Mouse (Mus musculus) left cerebral cortex, adult 9 months (tissue): Measurements from ENCODE around the gene Npb.

Experiments
- DNase-seq, 2 experiments: peaks; one replicate each; pipeline ENCODE4 v3.0.0; 2022; ENCODE audit warnings: low spot score in 2 of 2

Gene Npb

DNA sequence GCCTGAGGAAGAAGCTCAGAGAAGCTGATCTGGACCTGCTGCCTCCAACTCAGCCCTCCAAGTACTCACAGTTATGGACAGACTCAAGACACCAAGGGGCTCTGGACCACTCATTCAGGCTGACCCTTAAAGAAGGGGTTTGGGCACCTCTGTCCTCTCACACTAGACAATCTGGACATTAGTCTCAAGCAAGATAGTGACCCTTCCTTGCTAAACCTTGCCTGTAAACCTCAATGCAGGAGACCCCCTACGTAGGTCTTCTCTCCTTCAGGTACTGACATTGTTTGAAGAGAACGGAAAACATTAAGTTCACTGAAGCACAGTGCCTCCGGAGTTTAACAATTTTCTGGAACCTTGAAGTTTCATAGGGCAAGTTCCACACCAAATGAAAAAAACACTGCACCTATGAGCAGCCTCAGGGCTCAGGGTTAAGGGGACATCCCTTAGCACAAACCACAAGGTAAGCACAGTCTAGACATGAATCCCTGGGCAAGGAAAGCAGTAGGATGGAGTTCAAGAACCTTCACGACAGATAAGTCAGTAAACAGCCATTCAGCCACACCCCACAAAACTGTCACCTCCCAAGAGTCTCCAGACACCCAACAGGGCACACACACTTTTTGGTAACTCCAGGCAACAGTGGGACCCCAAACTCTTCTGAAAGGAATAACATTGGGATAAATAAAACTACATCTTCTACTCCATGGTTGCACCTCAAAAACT, 23.6 kb downstream of the Npb start:
- DNase-seq = peak in 1 of 2 experiments; percentile 2

DNA sequence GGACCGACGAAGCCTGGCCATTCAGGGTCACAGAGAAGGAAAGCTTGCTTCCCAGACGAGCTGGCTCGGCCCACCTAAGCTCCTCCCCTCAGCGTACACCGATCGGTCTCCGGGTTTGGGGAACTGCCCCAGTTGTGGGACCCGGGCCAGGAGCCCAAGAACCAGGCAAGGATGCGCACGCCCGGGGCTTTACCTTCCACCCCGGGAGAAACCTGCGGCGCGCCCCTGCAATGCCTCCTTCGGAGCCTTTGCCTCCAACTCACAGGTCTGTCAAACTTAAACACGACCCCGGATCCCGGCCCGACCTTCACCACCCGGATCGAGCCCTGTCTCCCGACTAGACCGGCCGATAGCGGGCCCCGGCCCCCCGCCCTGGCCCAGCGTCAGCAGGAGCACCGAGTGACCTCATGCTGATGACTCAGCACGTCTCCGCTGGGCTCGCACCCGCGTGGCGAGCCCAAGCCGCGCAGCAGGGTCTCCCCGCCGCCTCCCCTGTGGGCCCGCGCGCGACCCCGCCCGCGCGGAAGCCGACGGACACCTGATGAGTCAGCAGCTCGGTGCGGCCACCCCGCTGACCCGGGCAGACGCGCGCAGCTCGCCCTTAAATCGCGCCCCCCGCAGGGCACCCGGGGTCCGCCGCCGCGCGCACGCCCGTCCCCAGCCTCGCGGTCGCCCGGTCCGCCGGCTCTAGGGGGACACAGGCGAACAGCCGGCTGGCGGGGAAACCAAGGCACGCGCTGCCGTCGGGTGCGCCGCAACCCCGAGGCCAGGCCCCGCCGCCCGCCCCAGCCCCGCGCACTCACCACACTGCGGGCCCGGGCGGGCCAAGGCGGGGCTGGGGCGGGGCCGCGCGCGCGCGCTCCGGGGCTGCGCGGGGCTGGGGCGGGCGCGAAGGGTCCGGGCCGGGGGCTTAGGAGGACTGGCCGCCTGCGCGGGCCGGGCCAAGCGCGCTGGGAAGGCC, 24.6 kb downstream of the Npb start:
- peak in 1 of 2 experiments; percentile 65 for DNase-seq

DNA sequence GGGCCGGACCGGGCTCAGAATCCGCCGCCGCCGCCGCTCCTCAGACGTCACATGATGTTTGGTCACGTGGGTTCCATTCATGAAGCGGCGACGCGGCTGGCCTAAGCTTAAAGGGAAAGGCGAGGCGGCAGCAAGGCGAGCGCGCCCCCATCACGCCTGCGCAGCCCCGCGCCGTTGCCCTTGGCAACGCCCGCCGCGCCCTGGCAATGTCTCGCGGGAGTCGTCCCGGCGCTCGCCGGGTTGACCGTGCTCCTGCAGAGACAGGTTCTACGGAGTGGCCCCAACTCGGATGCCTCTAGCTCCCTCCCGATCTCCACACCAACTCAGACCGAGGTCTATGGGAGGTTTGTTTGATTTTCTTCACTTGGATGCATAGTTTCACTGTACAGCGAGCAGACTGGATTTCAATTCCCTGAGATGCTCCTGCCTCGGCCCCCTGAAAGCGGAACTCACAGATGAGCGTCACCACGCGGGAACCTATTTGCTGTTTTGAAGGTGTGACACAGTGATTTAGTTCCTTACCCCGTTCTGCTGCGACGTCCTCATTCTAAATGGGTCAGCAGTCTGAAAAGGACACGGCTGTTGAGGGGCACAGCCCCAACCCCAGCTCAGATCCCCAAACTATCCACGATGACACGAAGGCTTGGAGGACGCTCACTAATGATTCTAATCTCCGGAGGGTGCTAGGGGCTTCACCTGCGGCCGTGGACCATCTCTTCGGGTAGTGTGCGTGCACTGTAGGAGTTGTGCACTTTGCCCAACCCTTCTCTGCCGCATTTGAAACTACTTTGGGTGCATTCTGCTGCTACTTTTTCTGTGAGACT, 25.5 kb downstream of the Npb start, which contains the start of gene Mafg:
TSS of gene Mafg (minus strand) at position 81 of the 824 bp plus-strand sequence.
- peak; percentile 83 to 93 for DNase-seq

DNA sequence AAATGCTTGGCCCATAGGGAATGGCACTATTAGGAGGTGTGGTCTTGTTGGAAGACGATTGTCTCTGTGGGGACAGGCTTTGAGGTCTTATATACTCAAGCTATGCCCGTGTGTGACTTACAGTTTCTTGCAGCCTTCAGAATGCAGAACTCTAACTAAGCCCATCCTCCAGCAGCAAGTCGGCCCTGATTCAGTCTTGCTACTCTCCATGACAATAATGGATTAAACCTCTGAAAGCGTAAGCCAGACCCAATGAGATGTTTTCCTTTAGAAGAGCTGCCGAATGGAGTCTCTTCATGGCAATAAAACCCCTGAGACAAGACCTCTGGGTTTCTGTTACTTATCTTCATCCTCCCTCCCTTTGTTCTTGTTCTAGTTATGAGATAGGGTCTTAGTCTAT, 26.5 kb downstream of the Npb start:
- DNase-seq = no peak

DNA sequence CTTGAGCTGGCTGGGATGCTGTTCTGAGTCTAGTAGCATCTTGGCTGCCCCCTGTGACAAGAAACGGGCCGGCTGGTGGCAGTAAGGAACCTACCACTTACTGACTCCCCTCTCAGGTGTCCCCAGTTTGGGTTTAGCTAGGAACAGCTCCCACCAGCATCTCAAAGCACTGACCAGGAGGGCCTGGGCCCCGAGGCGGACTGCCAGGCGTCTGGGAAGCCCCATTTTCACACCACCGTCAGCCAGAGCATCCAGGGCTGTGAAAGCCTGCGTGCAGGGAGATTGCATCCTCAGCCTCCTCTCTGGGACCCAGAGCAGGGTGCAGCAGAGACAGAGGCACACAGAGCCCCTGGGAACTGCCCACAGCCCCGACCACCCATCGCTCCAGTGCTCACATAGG, 33.0 kb downstream of the Npb start:
- no peak for DNase-seq

DNA sequence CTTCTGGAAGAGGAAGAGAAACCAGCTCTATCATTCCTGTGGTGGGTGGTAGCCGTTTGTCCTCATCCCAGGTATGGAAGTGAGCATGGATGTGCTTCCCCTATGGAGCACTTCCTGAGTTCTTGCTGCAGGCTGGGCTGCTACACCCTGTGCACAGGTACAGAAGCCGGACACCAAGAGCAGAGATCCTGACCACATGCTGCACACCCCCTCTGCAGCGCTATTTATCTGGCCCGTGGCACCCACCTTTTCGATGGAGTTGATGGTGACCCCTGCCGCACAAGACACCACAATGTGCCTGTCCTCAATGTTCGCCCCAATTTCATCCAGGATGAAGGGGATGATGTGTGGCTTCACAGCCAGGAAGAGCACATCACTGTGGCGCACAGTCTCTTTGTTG, 33.6 kb downstream of the Npb start:
- no peak for DNase-seq

DNA sequence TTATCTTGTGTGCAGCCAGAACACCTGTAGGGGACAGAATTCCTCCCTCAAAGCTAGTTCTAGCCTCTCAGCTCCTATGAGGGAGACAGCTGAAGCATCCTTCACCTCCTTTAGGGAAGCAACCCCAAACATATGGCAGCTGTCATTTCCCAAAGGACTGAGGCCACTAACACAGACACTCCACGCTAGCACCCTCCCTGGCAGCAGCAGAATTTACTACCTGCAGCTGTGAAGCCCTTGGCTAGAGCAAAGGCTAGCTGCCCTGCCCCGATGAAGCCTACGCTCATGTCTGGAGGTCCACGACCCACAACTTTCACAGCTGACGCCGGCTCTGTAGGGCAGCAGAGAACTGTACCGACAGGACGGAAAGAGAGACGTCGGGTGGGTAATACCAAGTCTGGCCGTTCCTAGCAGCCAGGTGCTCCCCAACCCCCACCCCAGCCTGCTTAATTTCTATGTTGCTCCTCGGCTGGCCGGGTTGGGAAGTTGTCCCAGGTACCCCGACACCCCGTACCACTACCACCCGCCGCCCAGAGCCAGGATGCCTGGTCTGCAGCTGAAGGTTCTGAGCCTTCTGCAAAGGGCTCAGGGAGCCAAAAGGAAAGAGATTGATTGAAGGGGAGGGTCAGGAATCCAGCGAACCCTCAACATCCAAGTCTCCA, 34.8 kb downstream of the Npb start:
- no peak for DNase-seq

DNA sequence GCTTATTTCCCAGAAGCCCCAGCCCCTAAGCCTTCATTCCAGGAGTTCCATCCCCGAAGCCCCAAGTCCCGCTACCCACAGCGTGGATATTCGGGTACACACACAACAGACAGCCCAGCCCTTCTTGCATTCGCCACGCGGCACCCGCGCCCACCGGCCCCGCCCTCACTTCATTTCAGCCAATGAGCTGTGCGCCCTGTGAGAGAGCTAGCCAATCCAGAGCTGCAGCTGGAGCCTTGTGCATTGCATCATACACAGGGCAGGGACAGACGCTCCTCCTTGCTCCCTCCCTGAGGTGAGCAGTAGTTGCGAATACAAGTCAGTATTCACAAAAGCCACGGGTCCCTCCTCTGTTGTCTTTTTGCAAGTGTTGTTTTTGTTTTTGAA, 35.3 kb downstream of the Npb start, which contains the start of gene Pycr1:
TSS of gene Pycr1 (minus strand) at position 169 of the 387 bp plus-strand sequence.
- DNase-seq = peak; percentile 82 to 95

DNA sequence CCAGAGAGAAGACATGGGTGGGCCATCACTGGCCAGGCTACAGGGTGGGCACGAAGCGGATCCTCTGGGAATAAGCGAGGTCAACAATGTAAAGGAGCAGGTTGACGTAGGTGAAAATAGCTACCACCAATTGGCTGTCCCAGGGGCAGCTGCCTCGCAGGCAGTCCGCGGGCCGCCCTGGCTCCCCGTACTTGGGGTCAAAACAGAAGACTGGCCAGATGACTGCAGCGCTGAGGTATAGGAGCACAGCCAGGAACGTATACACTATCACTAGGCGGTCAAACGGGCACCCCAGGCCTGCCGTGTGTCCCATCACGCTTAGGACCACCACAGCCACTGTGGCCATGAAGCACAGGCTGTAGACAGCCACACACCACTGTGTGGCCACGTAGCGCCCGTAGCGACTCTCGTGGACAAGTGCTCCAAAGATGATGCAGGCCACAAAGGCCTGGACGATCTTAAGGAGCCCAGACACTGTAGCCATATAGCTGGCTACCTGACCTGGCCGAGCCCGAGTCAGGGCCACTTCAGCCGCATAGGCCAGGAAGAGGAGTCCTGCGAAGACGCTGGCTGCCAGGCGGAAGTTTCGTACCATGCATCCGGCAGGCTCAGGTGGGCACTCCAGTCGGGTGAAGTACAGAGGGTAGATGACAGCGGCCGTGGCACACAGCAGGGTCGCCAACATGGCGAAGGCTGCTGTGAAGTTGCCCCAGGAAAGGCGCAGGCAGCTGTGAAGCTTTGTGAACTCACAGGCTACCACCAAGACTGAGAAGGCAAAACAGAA, 39.0 kb downstream of the Npb start:
- DNase-seq = no peak

DNA sequence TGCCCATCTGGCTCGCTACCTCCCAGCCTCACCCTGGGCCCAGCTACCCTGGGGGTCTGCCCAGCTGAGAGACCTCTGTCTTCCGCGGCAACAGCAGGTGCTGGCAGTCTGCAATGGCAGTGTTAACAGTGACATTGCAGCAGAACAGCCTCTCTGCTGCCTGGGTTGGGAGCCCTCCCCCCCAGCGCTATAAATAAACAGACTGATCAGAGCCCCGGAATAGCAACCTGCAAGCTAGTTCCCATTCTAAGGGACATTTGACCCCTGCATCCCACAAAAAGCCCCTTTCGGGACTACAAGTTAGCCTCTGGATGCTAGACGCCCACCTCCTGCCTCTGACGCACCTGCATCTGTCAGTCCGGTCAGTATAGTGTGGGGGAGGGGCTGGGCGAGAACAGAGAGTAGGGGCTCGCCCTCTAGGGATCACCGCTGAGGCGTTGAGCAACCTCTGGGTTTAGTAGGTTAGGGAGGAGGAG, 39.8 kb downstream of the Npb start, which contains the start of gene Myadml2:
TSS of gene Myadml2 (minus strand) at position 158 of the 476 bp plus-strand sequence.
- DNase-seq = peak in 1 of 2 experiments; percentile 52

DNA sequence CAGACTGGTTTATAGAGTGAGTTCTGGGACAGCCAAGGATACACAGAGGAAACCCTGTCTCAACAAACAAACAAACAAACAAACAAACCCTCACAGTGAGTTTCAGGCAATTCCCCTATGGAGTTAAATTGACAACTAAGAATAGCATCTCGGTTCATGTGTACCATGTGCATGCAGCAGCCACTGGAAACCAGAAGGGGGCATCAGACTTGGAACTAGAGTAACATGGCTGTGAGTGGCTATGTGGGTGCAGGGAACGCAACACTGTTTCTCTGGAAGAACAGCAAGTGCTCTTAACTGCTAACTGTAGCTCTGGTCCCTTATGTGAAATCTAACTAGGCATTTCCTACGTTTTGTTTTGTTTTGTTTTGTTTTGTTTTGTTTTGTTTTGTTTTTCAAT, 43.6 kb downstream of the Npb start:
- no peak for DNase-seq

DNA sequence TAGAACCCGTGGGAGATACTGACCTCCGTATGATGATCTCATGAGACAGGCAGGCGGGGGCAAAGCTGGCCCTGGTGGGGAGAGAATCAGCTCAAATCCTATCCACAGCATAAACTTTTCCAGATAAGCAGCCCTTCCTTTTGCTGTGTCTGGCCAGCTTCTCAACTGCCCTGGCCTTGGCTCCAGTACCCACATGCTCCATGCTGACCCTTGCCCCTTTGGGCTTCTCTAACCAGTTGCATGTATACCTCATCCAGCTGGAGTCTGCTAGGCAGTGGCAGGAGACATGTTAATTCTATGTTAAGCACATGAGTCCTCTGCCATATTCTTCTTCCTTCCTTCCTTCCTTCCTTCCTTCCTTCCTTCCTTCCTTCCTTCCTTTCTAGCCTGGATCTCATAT, 46.5 kb downstream of the Npb start:
- no peak for DNase-seq

DNA sequence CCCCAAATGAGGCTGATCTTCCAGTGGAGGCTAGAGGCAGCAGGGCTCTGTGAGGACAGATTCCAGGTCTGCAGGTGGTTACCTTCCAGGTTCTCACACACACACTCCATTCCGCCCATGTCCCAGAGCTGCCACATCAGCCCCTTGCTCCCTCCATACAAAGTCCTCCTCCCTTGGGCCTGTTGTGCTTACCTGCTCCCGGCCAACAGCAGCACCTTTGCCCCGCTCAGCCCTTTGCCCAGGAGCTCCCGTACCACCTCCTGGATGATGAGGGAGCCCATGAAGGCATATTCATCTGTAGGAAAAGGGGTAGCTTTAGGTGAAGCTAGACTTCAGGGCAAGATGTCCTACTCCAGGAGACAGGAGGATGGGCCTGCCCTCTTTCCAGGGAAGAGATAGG, 49.0 kb downstream of the Npb start:
- no peak for DNase-seq
